Mouse (Mus musculus): ENCODE results near the gene Olfr598. TPM values are rescaled to one million over a fixed set of nuclear protein-coding genes. Genes with fewer than 3 reads are reported as not detected.
"Not testable (repeated sequence)": the region's sequence is repeated elsewhere in the genome, so short reads cannot be mapped to it uniquely, and the experiment has no call there.

Olfr598 gene
- total RNA-seq (2022) = not detected

DNA sequence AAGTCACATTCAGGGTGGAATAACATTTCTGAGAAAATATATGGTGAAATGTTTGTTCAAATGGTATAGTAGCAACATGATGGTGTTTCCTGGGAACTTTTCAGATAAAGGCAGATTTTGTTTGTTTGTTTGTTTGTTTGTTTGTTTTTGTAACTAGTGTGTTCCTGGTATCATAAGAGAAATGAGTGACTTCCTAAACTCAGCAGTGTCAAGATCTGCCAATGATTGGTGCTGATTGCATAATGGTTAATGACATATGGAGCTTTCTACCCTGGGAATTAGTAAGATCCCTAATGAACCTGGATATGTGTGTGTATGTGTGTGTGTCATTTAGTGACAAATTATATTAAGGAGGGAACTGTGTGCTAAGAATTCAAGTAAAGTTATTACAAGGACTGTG is at the start of gene Olfr598:
Gene Olfr598, plus strand, starts transcription at position 301 of the 400 bp plus-strand sequence.
- DNase-seq (ENCODE audit: low spot score in 2 of 2) = no peak

DNA sequence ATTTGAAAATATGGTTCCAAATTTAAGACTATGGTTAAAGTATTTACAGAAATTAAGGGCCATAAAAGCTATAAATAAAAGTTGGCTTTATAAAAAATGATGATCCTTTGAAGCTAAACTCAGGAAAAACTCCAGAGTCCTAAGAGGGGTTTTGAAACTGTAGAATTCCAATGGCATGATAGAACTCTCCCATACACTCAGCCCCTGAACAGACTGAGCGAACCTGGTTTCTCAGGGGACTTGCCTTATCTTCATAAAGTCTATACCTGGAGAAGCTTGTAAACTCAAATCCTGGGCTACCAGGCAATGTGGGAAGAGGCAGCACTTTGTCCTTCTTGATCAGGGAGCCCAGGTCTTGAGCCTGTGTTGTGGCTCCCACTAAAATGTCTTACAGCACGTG is 18.0 kb upstream of the Olfr598 start, which contains the start of gene Olfr596:
Gene Olfr596, plus strand, starts transcription at position 301 of the 400 bp plus-strand sequence.
- not testable (repeated sequence) for DNase-seq (ENCODE audit: low spot score in 2 of 2)

DNA sequence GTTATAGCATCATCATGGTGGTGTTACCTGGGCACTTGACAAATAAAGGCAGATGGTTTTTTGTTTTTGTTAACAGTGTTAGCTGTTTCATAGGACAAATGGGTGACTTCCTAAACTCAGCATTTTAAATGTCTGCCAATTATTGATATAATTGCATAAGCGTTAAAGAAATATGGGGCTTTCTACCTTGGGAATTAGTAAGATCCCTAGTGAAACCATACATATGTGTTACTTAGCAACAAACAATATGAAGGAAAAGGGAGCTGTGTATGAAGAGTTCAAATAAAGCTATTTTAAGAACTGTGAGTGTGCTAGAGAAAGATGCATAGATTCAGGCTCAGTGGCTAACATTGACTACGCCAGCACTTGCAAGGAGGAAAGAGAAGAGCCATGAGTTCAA is 7.4 kb upstream of the Olfr598 start, which contains the start of gene Olfr597:
Gene Olfr597, plus strand, starts transcription at position 301 of the 400 bp plus-strand sequence.
- not testable (repeated sequence) for DNase-seq (ENCODE audit: low spot score in 2 of 2)

DNA sequence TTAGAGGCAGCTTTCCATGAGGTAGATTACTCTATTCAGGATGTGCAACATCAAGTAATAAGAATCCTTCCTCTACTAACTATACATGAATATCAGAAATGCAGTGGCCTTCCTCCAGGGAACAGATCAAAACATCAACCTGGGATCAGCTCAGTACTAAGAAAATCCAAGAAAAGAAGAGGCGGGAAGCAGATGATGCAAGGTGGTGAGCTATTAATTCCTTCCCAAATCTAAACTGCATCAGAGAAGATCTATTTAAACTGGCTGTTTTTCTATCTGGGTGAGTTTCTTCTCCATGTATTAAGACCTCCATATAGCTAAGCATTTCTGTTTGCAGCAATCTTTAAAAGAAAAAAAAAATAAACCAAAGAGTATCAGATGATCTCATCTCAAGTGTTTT is 12.2 kb downstream of the Olfr598 start, which contains the start of gene Olfr599:
Gene Olfr599, plus strand, starts transcription at position 301 of the 400 bp plus-strand sequence.
- DNase-seq (ENCODE audit: low spot score in 2 of 2) = no peak

- DNase-seq (ENCODE audit: low spot score in 2 of 2) = no peak
These were observed 26.2 kb downstream of the Olfr598 start, which contains the start of gene Olfr600 for GRCm38 (mm10) chr7:103349569-103349968. TSS of gene Olfr600 (minus strand) at chr7:103349669.

DNA sequence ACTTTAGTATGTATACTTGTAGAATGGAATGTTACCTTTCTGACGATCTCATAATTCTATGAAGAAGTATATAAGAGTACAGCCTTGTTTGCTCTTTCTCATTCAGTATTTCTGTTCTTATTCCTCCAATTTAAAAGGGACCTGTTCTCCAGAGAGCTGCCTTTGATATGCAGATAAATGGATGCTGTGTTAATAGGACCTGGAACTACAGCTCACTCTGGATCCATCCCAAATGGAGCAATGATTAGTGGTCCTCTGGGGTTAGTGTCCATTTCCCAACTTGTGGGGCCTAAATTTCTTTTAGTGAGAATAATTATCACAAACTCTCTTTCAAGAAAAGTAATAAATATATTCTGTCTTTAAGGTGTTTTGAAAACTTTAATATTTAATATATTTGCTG is 39.2 kb downstream of the Olfr598 start, which contains the start of gene Olfr601:
Gene Olfr601, minus strand, starts transcription at position 101 of the 400 bp plus-strand sequence.
- DNase-seq (ENCODE audit: low spot score in 2 of 2) = no peak

Other genes with a start within 250 kb of the Olfr598 start
- not detected for gene Olfr584, start 241.7 kb upstream of the Olfr598 start, total RNA-seq (2022)
- gene Olfr585, start 225.8 kb upstream of the Olfr598 start, total RNA-seq (2022) = not detected
- gene Olfr586, start 197.9 kb upstream of the Olfr598 start, total RNA-seq (2022) = not detected
- gene Olfr588-ps1, start 182.7 kb upstream of the Olfr598 start, total RNA-seq (2022) = not detected
- gene Olfr589, start 167.2 kb upstream of the Olfr598 start, total RNA-seq (2022) = not detected
- not detected for gene Olfr591, start 145.2 kb upstream of the Olfr598 start, total RNA-seq (2022)
- gene Olfr592, start 138.8 kb upstream of the Olfr598 start, total RNA-seq (2022) = not detected
- gene Olfr593, start 111.7 kb upstream of the Olfr598 start, total RNA-seq (2022) = not detected
- gene Olfr594, start 106.6 kb upstream of the Olfr598 start, total RNA-seq (2022) = not detected
- not detected for gene Usp17ld, start 71.1 kb upstream of the Olfr598 start, total RNA-seq (2022)
- not detected for gene Olfr596, start 17.9 kb upstream of the Olfr598 start, total RNA-seq (2022)
- gene Olfr597, start 7.3 kb upstream of the Olfr598 start, total RNA-seq (2022) = not detected
- gene Olfr599, start 12.3 kb downstream of the Olfr598 start, total RNA-seq (2022) = not detected
- not detected for gene Olfr600, start 26.1 kb downstream of the Olfr598 start, total RNA-seq (2022)
- not detected for gene Olfr601, start 39.1 kb downstream of the Olfr598 start, total RNA-seq (2022)
- not detected for gene Olfr603, start 62.6 kb downstream of the Olfr598 start, total RNA-seq (2022)
- gene Usp17lc, start 91.5 kb downstream of the Olfr598 start, total RNA-seq (2022) = not detected
- not detected for gene Olfr605, start 121.9 kb downstream of the Olfr598 start, total RNA-seq (2022)
- not detected for gene Olfr606, start 125.5 kb downstream of the Olfr598 start, total RNA-seq (2022)
- gene Olfr607, start 140.6 kb downstream of the Olfr598 start, total RNA-seq (2022) = not detected
- gene Olfr608, start 146.3 kb downstream of the Olfr598 start, total RNA-seq (2022) = not detected
- not detected for gene Olfr609, start 174.5 kb downstream of the Olfr598 start, total RNA-seq (2022)
- not detected for gene Olfr610, start 188.6 kb downstream of the Olfr598 start, total RNA-seq (2022)
- gene Olfr611, start 197.3 kb downstream of the Olfr598 start, total RNA-seq (2022) = not detected
- gene Olfr612, start 219.1 kb downstream of the Olfr598 start, total RNA-seq (2022) = not detected
- not detected for gene Olfr613, start 224.5 kb downstream of the Olfr598 start, total RNA-seq (2022)
- gene Olfr615, start 232.5 kb downstream of the Olfr598 start, total RNA-seq (2022) = not detected
- not detected for gene Olfr616, start 245.6 kb downstream of the Olfr598 start, total RNA-seq (2022)
- gene Olfr617, start 249.5 kb downstream of the Olfr598 start, total RNA-seq (2022) = not detected

All from gastrocnemius, adult 8-10 months (tissue).